Mouse (Mus musculus): ENCODE data around the gene Avpi1. TPM values are rescaled to one million over a fixed set of nuclear protein-coding genes. Genes with fewer than 3 reads are reported as not detected.

The Avpi1 gene
- polyA plus RNA-seq, 1 experiment = 44.7 TPM

DNA sequence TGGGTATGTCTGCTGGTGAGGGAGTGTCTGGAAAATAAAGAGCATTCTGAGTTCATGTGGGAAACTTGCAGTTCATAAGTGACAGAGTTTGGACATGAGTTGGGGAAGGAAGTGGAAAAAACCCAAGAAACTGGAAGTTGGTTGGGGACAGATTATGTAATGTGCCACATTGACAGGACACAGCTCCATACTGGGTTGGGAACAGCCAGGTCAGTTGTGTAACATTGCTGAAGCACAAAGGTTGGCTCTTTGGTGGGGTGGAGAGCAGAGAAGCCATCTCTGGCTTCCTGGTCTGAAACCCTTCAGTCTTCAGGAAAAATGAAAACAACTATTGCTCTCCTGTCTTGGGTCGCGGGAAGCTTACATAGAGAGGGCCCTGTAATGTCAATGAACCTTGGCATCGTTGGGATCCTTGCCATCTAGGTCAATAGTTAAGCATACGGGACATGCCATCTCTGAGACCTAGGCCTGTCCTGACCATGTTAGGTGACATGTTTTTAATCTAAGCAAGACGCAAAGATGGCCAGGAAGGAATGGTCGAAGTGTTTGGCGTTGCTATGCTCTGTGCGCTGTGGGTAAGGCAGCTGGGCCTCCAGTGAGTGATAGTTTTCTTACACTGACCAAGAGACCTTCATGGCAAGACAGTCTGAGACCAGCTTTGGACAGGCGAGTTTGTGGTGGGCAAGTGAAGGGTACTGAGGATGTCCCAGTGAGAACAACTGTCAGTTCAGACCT, 17.6 kb upstream of the Avpi1 start:
- no peak for TF ChIP-seq EP300 (IDR thresholded peaks at IDR 0.05; ENCODE audit: insufficient read depth, low read depth, low read length)
- TF ChIP-seq POLR2A (IDR thresholded peaks at IDR 0.05; ENCODE audit: insufficient read depth, low read length) = no peak
- TF ChIP-seq CTCF (IDR thresholded peaks at IDR 0.05; ENCODE audit: low read depth, low read length) = no peak
- Histone ChIP-seq H3K9me3 (replicated peaks; ENCODE audit: control insufficient read depth, insufficient read depth, low read length, poor library complexity, severe bottlenecking) (no peaks in the 10 kb centered on the region), H3K27me3 (ENCODE audit: control insufficient read depth, insufficient read depth, low read length, poor library complexity, severe bottlenecking) (no peaks in the 10 kb centered on the region), H3K4me1 (ENCODE audit: control insufficient read depth, insufficient read depth, low read length) (no peaks in the 10 kb centered on the region), H3K27ac (ENCODE audit: insufficient read depth, low read length) (no peak overlapping the region), H3K36me3 (ENCODE audit: control insufficient read depth, insufficient read depth, low read length, poor library complexity, severe bottlenecking) (no peaks in the 10 kb centered on the region), H3K9ac (ENCODE audit: low read depth, poor library complexity, severe bottlenecking) (peak overlapping the region; percentile 76), H3K4me3 (ENCODE audit: low read depth, low read length) (no peak overlapping the region)

DNA sequence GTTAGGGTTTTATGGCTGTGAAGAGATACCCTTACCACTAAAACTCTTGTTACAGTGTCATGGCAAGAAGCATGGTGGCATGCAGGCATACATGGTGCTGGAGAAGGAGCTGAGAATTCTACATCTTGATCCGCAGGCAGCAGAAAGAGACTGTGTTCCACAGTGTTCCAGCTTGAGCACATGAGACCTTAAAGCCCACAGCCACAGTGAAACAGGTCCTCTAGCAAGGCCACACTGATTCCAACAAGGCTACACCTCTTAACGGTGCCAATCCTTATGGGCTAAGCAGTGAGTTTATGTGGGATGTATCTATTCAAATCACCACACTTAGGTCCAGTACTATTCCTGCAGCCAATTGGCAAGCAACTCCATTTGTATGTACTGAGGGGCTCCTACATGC, 16.9 kb upstream of the Avpi1 start:
- no peaks in the 10 kb centered on the region for H3K27me3 ChIP-seq (ENCODE audit: control insufficient read depth, insufficient read depth, low read length, poor library complexity, severe bottlenecking)
- no peak overlapping the region for H3K4me3 ChIP-seq (ENCODE audit: low read depth, low read length)
- H3K4me1 ChIP-seq (ENCODE audit: control insufficient read depth, insufficient read depth, low read length) = no peaks in the 10 kb centered on the region
- H3K9me3 ChIP-seq (replicated peaks; ENCODE audit: control insufficient read depth, insufficient read depth, low read length, poor library complexity, severe bottlenecking) = no peaks in the 10 kb centered on the region
- TF ChIP-seq POLR2A (IDR thresholded peaks at IDR 0.05; ENCODE audit: insufficient read depth, low read length) (no peak), EP300 (IDR thresholded peaks at IDR 0.05; ENCODE audit: insufficient read depth, low read depth, low read length) (no peak)
- H3K36me3 ChIP-seq (ENCODE audit: control insufficient read depth, insufficient read depth, low read length, poor library complexity, severe bottlenecking) = no peaks in the 10 kb centered on the region
- no peak overlapping the region for H3K9ac ChIP-seq (ENCODE audit: low read depth, poor library complexity, severe bottlenecking)
- no peak overlapping the region for H3K27ac ChIP-seq (ENCODE audit: insufficient read depth, low read length)

GRCm38 (mm10) chr19:42145210-42145609, 16.4 kb upstream of the Avpi1 start:
- no peak overlapping the region for H3K4me3 ChIP-seq (ENCODE audit: low read depth, low read length)
- H3K36me3 ChIP-seq (ENCODE audit: control insufficient read depth, insufficient read depth, low read length, poor library complexity, severe bottlenecking) = no peaks in the 10 kb centered on the region
- H3K4me1 ChIP-seq (ENCODE audit: control insufficient read depth, insufficient read depth, low read length) = no peaks in the 10 kb centered on the region
- no peaks in the 10 kb centered on the region for H3K27me3 ChIP-seq (ENCODE audit: control insufficient read depth, insufficient read depth, low read length, poor library complexity, severe bottlenecking)
- no peak overlapping the region for H3K27ac ChIP-seq (ENCODE audit: insufficient read depth, low read length)
- no peak for TF ChIP-seq POLR2A (IDR thresholded peaks at IDR 0.05; ENCODE audit: insufficient read depth, low read length)
- TF ChIP-seq CTCF (IDR thresholded peaks at IDR 0.05; ENCODE audit: low read depth, low read length) = no peak
- no peak for TF ChIP-seq EP300 (IDR thresholded peaks at IDR 0.05; ENCODE audit: insufficient read depth, low read depth, low read length)
- H3K9me3 ChIP-seq (replicated peaks; ENCODE audit: control insufficient read depth, insufficient read depth, low read length, poor library complexity, severe bottlenecking) = no peaks in the 10 kb centered on the region
- H3K9ac ChIP-seq (ENCODE audit: low read depth, poor library complexity, severe bottlenecking) = no peak overlapping the region

GRCm38 (mm10) chr19:42144541-42145167, 15.8 kb upstream of the Avpi1 start:
- no peaks in the 10 kb centered on the region for H3K27me3 ChIP-seq (ENCODE audit: control insufficient read depth, insufficient read depth, low read length, poor library complexity, severe bottlenecking)
- no peak for TF ChIP-seq EP300 (IDR thresholded peaks at IDR 0.05; ENCODE audit: insufficient read depth, low read depth, low read length)
- TF ChIP-seq POLR2A (IDR thresholded peaks at IDR 0.05; ENCODE audit: insufficient read depth, low read length) = no peak
- TF ChIP-seq CTCF (IDR thresholded peaks at IDR 0.05; ENCODE audit: low read depth, low read length) = peak; percentile 47
- H3K9me3 ChIP-seq (replicated peaks; ENCODE audit: control insufficient read depth, insufficient read depth, low read length, poor library complexity, severe bottlenecking) = no peaks in the 10 kb centered on the region
- no peak overlapping the region for H3K4me3 ChIP-seq (ENCODE audit: low read depth, low read length)
- no peak overlapping the region for H3K27ac ChIP-seq (ENCODE audit: insufficient read depth, low read length)
- no peak overlapping the region for H3K9ac ChIP-seq (ENCODE audit: low read depth, poor library complexity, severe bottlenecking)
- H3K4me1 ChIP-seq (ENCODE audit: control insufficient read depth, insufficient read depth, low read length) = no peaks in the 10 kb centered on the region
- H3K36me3 ChIP-seq (ENCODE audit: control insufficient read depth, insufficient read depth, low read length, poor library complexity, severe bottlenecking) = no peaks in the 10 kb centered on the region

GRCm38 (mm10) chr19:42144067-42144466, 15.2 kb upstream of the Avpi1 start:
- no peak overlapping the region for H3K9ac ChIP-seq (ENCODE audit: low read depth, poor library complexity, severe bottlenecking)
- H3K27me3 ChIP-seq (ENCODE audit: control insufficient read depth, insufficient read depth, low read length, poor library complexity, severe bottlenecking) = no peaks in the 10 kb centered on the region
- H3K9me3 ChIP-seq (replicated peaks; ENCODE audit: control insufficient read depth, insufficient read depth, low read length, poor library complexity, severe bottlenecking) = no peaks in the 10 kb centered on the region
- TF ChIP-seq EP300 (IDR thresholded peaks at IDR 0.05; ENCODE audit: insufficient read depth, low read depth, low read length) (no peak), CTCF (IDR thresholded peaks at IDR 0.05; ENCODE audit: low read depth, low read length) (no peak), POLR2A (IDR thresholded peaks at IDR 0.05; ENCODE audit: insufficient read depth, low read length) (no peak)
- no peak overlapping the region for H3K4me3 ChIP-seq (ENCODE audit: low read depth, low read length)
- no peaks in the 10 kb centered on the region for H3K4me1 ChIP-seq (ENCODE audit: control insufficient read depth, insufficient read depth, low read length)
- H3K27ac ChIP-seq (ENCODE audit: insufficient read depth, low read length) = peak overlapping the region; percentile 40; the same call in 1 of the 2 replicates
- H3K36me3 ChIP-seq (ENCODE audit: control insufficient read depth, insufficient read depth, low read length, poor library complexity, severe bottlenecking) = no peaks in the 10 kb centered on the region

GRCm38 (mm10) chr19:42142757-42143156, 13.9 kb upstream of the Avpi1 start:
- peak overlapping the region; percentile 84 for H3K27ac ChIP-seq (ENCODE audit: insufficient read depth, low read length)
- H3K36me3 ChIP-seq (ENCODE audit: control insufficient read depth, insufficient read depth, low read length, poor library complexity, severe bottlenecking) = no peaks in the 10 kb centered on the region
- no peak overlapping the region for H3K4me3 ChIP-seq (ENCODE audit: low read depth, low read length)
- no peaks in the 10 kb centered on the region for H3K9me3 ChIP-seq (replicated peaks; ENCODE audit: control insufficient read depth, insufficient read depth, low read length, poor library complexity, severe bottlenecking)
- H3K27me3 ChIP-seq (ENCODE audit: control insufficient read depth, insufficient read depth, low read length, poor library complexity, severe bottlenecking) = no peaks in the 10 kb centered on the region
- no peaks in the 10 kb centered on the region for H3K4me1 ChIP-seq (ENCODE audit: control insufficient read depth, insufficient read depth, low read length)
- H3K9ac ChIP-seq (ENCODE audit: low read depth, poor library complexity, severe bottlenecking) = no peak overlapping the region
- TF ChIP-seq EP300 (IDR thresholded peaks at IDR 0.05; ENCODE audit: insufficient read depth, low read depth, low read length) (no peak), POLR2A (IDR thresholded peaks at IDR 0.05; ENCODE audit: insufficient read depth, low read length) (no peak), CTCF (IDR thresholded peaks at IDR 0.05; ENCODE audit: low read depth, low read length) (no peak)

Data from ES-Bruce4 (cell line).